ENCODE assay signal across 22 mouse cellular contexts in genomic region chr12:70774006-70774405, GRCm38 (mm10). TPM values are rescaled to one million over a fixed set of nuclear protein-coding genes. Genes with fewer than 3 reads are reported as not detected.
DNase-seq lines count a peak whose midpoint lies in the region; ATAC-seq and TF ChIP-seq lines count a peak whose summit lies in the region.
"Had no signal": no experiment of that assay in that cellular context is flagged by ENCODE, and none has a peak within 500 bp of the region (broad histone marks: within the 10 kb centered on the region; RNA-seq: fewer than 3 reads in every experiment).

No protein-coding gene starts in this region.

- no peak for TF ChIP-seq EP300 in lung, postnatal 0 days (IDR thresholded peaks at IDR 0.05)

- no peaks in the 10 kb centered on the region for H3K27me3 ChIP-seq in lung, embryonic 15.5 days
- no peaks in the 10 kb centered on the region for H3K27me3 ChIP-seq in lung, postnatal 0 days (replicated peaks; ENCODE audit: insufficient read depth, low read length)
- H3K27me3 ChIP-seq: embryonic facial prominence, embryonic 12.5 days; forebrain, embryonic 13.5 days; forebrain, embryonic 15.5 days; Patski had no signal

- no peak overlapping the region for H3K4me2 ChIP-seq in lung, embryonic 15.5 days
- peak overlapping the region; percentile 3; the same call in 1 of the 2 replicates for H3K4me2 ChIP-seq in lung, postnatal 0 days (replicated peaks; ENCODE audit: low read depth, low read length)
- H3K4me2 ChIP-seq: embryonic facial prominence, embryonic 12.5 days; forebrain, embryonic 13.5 days; forebrain, embryonic 15.5 days had no signal

- H3K27ac ChIP-seq in lung, embryonic 15.5 days: peak overlapping the region; percentile 46
- H3K27ac ChIP-seq in lung, postnatal 0 days (ENCODE audit: low read length): no peak overlapping the region
- H3K27ac ChIP-seq: embryonic facial prominence, embryonic 10.5 days; embryonic facial prominence, embryonic 12.5 days; forebrain, embryonic 13.5 days; forebrain, embryonic 15.5 days had no signal

- TF ChIP-seq CTCF in lung, postnatal 0 days (IDR thresholded peaks at IDR 0.05): no peak; the same call in 1 of the 2 replicates

- peaks cover 33% of the 10 kb centered on the region for H3K4me1 ChIP-seq in lung, embryonic 15.5 days
- peaks cover 2% of the 10 kb centered on the region; the same call in 1 of the 2 replicates for H3K4me1 ChIP-seq in lung, postnatal 0 days (ENCODE audit: insufficient read depth, low read depth, low read length)
- H3K4me1 ChIP-seq: forebrain, embryonic 13.5 days had no signal

- H3K9ac ChIP-seq in lung, embryonic 15.5 days: no peak overlapping the region
- no peak overlapping the region for H3K9ac ChIP-seq in lung, postnatal 0 days (replicated peaks; ENCODE audit: low read depth)
- H3K9ac ChIP-seq: embryonic facial prominence, embryonic 12.5 days; forebrain, embryonic 13.5 days; forebrain, embryonic 15.5 days had no signal

- no peak for ATAC-seq in lung, embryonic 15.5 days (ENCODE audit: borderline replicate concordance, extremely low read depth, low FRiP score, low TSS enrichment)
- ATAC-seq in lung, postnatal 0 days: peak; percentile 44; the same call in 1 of the 2 replicates
- ATAC-seq: activated CD4-positive, CD25-positive, alpha-beta regulatory T cell, adult 4 months; forebrain, embryonic 13.5 days; forebrain, embryonic 15.5 days; Patski had no signal

- no peak overlapping the region for H3K4me3 ChIP-seq in lung, embryonic 15.5 days
- H3K4me3 ChIP-seq in lung, postnatal 0 days (ENCODE audit: low read depth, low read length): no peak overlapping the region
- H3K4me3 ChIP-seq: embryonic facial prominence, embryonic 10.5 days; embryonic facial prominence, embryonic 12.5 days; forebrain, embryonic 13.5 days; forebrain, embryonic 15.5 days had no signal

- peak; percentile 20 for DNase-seq in kidney, postnatal 14 days
- DNase-seq in kidney, postnatal 4 days: no peak
- no peak for DNase-seq in lung, adult 18-20 months
- DNase-seq in lung, postnatal 0 days (ENCODE audit: low spot score): peak; percentile 65
- DNase-seq in lung, postnatal 4 days: no peak
- DNase-seq in frontal cortex, postnatal 14 days (ENCODE audit: low spot score in 2 of 2): no peak
- DNase-seq: adrenal gland, adult 8-10 months; adrenal gland, postnatal 14 days; adrenal gland, postnatal 36 days; cerebellum, adult 11-12 months; cerebellum, adult 2 months; cerebellum, adult 9-10 months; cerebellum, postnatal 10 days; cerebellum, postnatal 25 days had no signal

- 61% methylated on average over 5 of the region's 5 CpGs for WGBS in lung, embryonic 15.5 days
- WGBS in lung, postnatal 0 days: 59% methylated on average over 5 of the region's 5 CpGs

- H3K36me3 ChIP-seq in lung, embryonic 15.5 days: no peaks in the 10 kb centered on the region
- H3K36me3 ChIP-seq in lung, postnatal 0 days (ENCODE audit: insufficient read depth, low read length): no peaks in the 10 kb centered on the region
- H3K36me3 ChIP-seq: embryonic facial prominence, embryonic 10.5 days; embryonic facial prominence, embryonic 12.5 days; forebrain, embryonic 15.5 days; G1E had no signal

- H3K9me3 ChIP-seq in lung, embryonic 15.5 days: no peaks in the 10 kb centered on the region
- no peaks in the 10 kb centered on the region for H3K9me3 ChIP-seq in lung, postnatal 0 days (ENCODE audit: low read length)
- H3K9me3 ChIP-seq: embryonic facial prominence, embryonic 10.5 days; embryonic facial prominence, embryonic 12.5 days; forebrain, embryonic 13.5 days; forebrain, embryonic 15.5 days; G1E had no signal

RNA-seq across cellular contexts. Expression of gene Frmd6, which starts 51.3 kb away (rescaled TPM):
- polyA plus RNA-seq in lung, embryonic 15.5 days (2015; fragmentation: Nextera tagmentation; extraction: Ambion mirVana): 33.5 and 34.9 TPM in 2 replicates
- 25.5 and 27.9 TPM in 2 replicates for polyA plus RNA-seq in lung, postnatal 0 days (2015; fragmentation: Nextera tagmentation; extraction: Ambion mirVana)

Comparison
In these comparisons a context has a peak if more than half of its experiments do, and no peak if none do; other contexts are left out.
1. DNase-seq: peak in kidney, postnatal 14 days (single experiment) and lung, postnatal 0 days (single experiment); none in kidney, postnatal 4 days (0 of 2), lung, adult 18-20 months (0 of 2), lung, postnatal 4 days (0 of 2) and frontal cortex, postnatal 14 days (0 of 2).